Mouse (Mus musculus): Measurements from ENCODE around the gene D830030K20Rik.
"Not testable (repeated sequence)": the region's sequence is repeated elsewhere in the genome, so short reads cannot be mapped to it uniquely, and the experiment has no call there.

Gene D830030K20Rik

GRCm38 (mm10) chr14:3208272-3209152 lies at the start of gene D830030K20Rik:
TSS of gene D830030K20Rik (plus strand) at chr14:3208488.
- DNase-seq (ENCODE audit: low read depth): not testable (repeated sequence)

- not testable (repeated sequence) for DNase-seq (ENCODE audit: low read depth)
Measured at GRCm38 (mm10) chr14:3187955-3188354, 20.3 kb upstream of the D830030K20Rik start, which contains the start of gene Gm5795. TSS of gene Gm5795 (plus strand) at chr14:3188255.

GRCm38 (mm10) chr14:3209367-3209766 lies 1.1 kb downstream of the D830030K20Rik start:
- DNase-seq (ENCODE audit: low read depth): not testable (repeated sequence)

- DNase-seq (ENCODE audit: low read depth): not testable (repeated sequence)
Measured at GRCm38 (mm10) chr14:3262531-3262930, 54.2 kb downstream of the D830030K20Rik start.

Data from c-Kit-positive CD71-negative TER-119-negative erythroid progenitor cells, embryonic 14.5 days (primary cell).